In genomic region chr15:7167906-7168532, GRCm38 (mm10) we compare ENCODE assay signal across 14 mouse cellular contexts.
DNase-seq lines count a peak whose midpoint lies in the region; ATAC-seq and TF ChIP-seq lines count a peak whose summit lies in the region.
"Had no signal": no experiment of that assay in that cellular context is flagged by ENCODE, and none has a peak within 500 bp of the region (broad histone marks: within the 10 kb centered on the region; RNA-seq: fewer than 3 reads in every experiment).

No protein-coding gene starts in this region.

- no peak overlapping the region for H3K4me3 ChIP-seq in intestine, embryonic 14.5 days (ENCODE audit: low read depth, low read length)
- no peak overlapping the region for H3K4me3 ChIP-seq in intestine, postnatal 0 days (ENCODE audit: low read depth, low read length)
- H3K4me3 ChIP-seq in intestine, embryonic 16.5 days (ENCODE audit: low read length), result no peak overlapping the region
- H3K4me3 ChIP-seq in liver, embryonic 16.5 days (ENCODE audit: low read depth, low read length), result no peak overlapping the region
- H3K4me3 ChIP-seq: heart, embryonic 15.5 days; hindbrain, embryonic 12.5 days had no signal

- H3K4me1 ChIP-seq in intestine, embryonic 14.5 days (replicated peaks; ENCODE audit: control insufficient read depth, insufficient read depth, low read length), result no peaks in the 10 kb centered on the region
- H3K4me1 ChIP-seq in intestine, postnatal 0 days (replicated peaks; ENCODE audit: control insufficient read depth, insufficient read depth, low read length), result no peaks in the 10 kb centered on the region
- no peaks in the 10 kb centered on the region for H3K4me1 ChIP-seq in intestine, embryonic 16.5 days (ENCODE audit: control insufficient read depth, insufficient read depth, low read length)
- H3K4me1 ChIP-seq in liver, embryonic 16.5 days (ENCODE audit: control insufficient read depth, low read depth, low read length), result no peaks in the 10 kb centered on the region; the same call in none of the 2 replicates
- H3K4me1 ChIP-seq: hindbrain, embryonic 12.5 days had no signal

- H3K9me3 ChIP-seq in intestine, embryonic 14.5 days (ENCODE audit: control insufficient read depth, low read length), result no peaks in the 10 kb centered on the region
- H3K9me3 ChIP-seq in intestine, postnatal 0 days (ENCODE audit: control insufficient read depth), result no peaks in the 10 kb centered on the region
- no peaks in the 10 kb centered on the region for H3K9me3 ChIP-seq in intestine, embryonic 16.5 days (ENCODE audit: control insufficient read depth, low read length)
- H3K9me3 ChIP-seq in liver, embryonic 16.5 days (replicated peaks; ENCODE audit: control insufficient read depth, low read length), result no peaks in the 10 kb centered on the region
- H3K9me3 ChIP-seq: heart, embryonic 15.5 days; hindbrain, embryonic 12.5 days had no signal

- no peak for DNase-seq in intestine, embryonic 14.5 days (ENCODE audit: low spot score)
- DNase-seq in R1 (ENCODE audit: low read depth, low spot score), result peak; percentile 78
- no peak for DNase-seq in heart, postnatal 14 days
- no peak for DNase-seq in frontal cortex, postnatal 36 days (ENCODE audit: low spot score in 2 of 2)
- no peak for DNase-seq in ovary, postnatal 10 days (ENCODE audit: low spot score)
- DNase-seq: adrenal gland, postnatal 10 days; cerebellum, adult 8-10 months; kidney, adult 2 months; right cerebral cortex, postnatal 14 days had no signal

- H3K27me3 ChIP-seq in intestine, embryonic 14.5 days (replicated peaks; ENCODE audit: control insufficient read depth, insufficient read depth, low read length), result no peaks in the 10 kb centered on the region
- H3K27me3 ChIP-seq in intestine, postnatal 0 days (replicated peaks; ENCODE audit: control insufficient read depth, insufficient read depth, low read length), result no peaks in the 10 kb centered on the region
- H3K27me3 ChIP-seq in intestine, embryonic 16.5 days (replicated peaks; ENCODE audit: control insufficient read depth, insufficient read depth, low read length), result no peaks in the 10 kb centered on the region
- no peaks in the 10 kb centered on the region for H3K27me3 ChIP-seq in liver, embryonic 16.5 days (ENCODE audit: control insufficient read depth, insufficient read depth, low read depth, low read length)
- H3K27me3 ChIP-seq: heart, embryonic 15.5 days; hindbrain, embryonic 12.5 days had no signal

- 0 out of 2 replicates have a peak overlapping the region, but pooled peaks have one; percentile 27 for H3K27ac ChIP-seq in intestine, embryonic 14.5 days (ENCODE audit: low read depth)
- no peak overlapping the region for H3K27ac ChIP-seq in intestine, postnatal 0 days (ENCODE audit: low read depth, low read length)
- no peak overlapping the region for H3K27ac ChIP-seq in intestine, embryonic 16.5 days (ENCODE audit: low read length)
- peak overlapping the region; percentile 73 for H3K27ac ChIP-seq in liver, embryonic 16.5 days (ENCODE audit: low read length)
- H3K27ac ChIP-seq: heart, embryonic 15.5 days; hindbrain, embryonic 12.5 days had no signal

- no peak overlapping the region for H3K4me2 ChIP-seq in intestine, embryonic 14.5 days (ENCODE audit: low read length)
- no peak overlapping the region for H3K4me2 ChIP-seq in intestine, postnatal 0 days (replicated peaks; ENCODE audit: low read depth)
- no peak overlapping the region for H3K4me2 ChIP-seq in intestine, embryonic 16.5 days (ENCODE audit: low read depth, low read length)
- H3K4me2 ChIP-seq in liver, embryonic 16.5 days (ENCODE audit: low read depth, low read length), result peak overlapping the region; percentile 11
- H3K4me2 ChIP-seq: heart, embryonic 15.5 days; hindbrain, embryonic 12.5 days had no signal

- intact Hi-C loops in heart, postnatal 14 days (cut with DNase I), result no loop called here

- 47% methylated on average over 11 of the region's 11 CpGs for WGBS in intestine, embryonic 14.5 days
- whole genome bisulfite sequencing in intestine, postnatal 0 days, result 53% methylated on average over 11 of the region's 11 CpGs
- 51% methylated on average over 11 of the region's 11 CpGs for WGBS in intestine, embryonic 16.5 days
- 54% methylated on average over 11 of the region's 11 CpGs for WGBS in liver, embryonic 16.5 days (ENCODE audit: insufficient replicate concordance)

- TF ChIP-seq CTCF in intestine, postnatal 0 days (IDR thresholded peaks at IDR 0.05; ENCODE audit: low read depth), result no peak

- H3K9ac ChIP-seq in intestine, embryonic 14.5 days (ENCODE audit: low read length), result no peak overlapping the region
- H3K9ac ChIP-seq in intestine, postnatal 0 days (ENCODE audit: low read depth, low read length), result no peak overlapping the region
- no peak overlapping the region for H3K9ac ChIP-seq in intestine, embryonic 16.5 days (ENCODE audit: low read depth, low read length)
- no peak overlapping the region for H3K9ac ChIP-seq in liver, embryonic 16.5 days (ENCODE audit: low read depth, low read length)
- H3K9ac ChIP-seq: heart, embryonic 15.5 days; hindbrain, embryonic 12.5 days had no signal

- peaks cover 23% of the 10 kb centered on the region for H3K36me3 ChIP-seq in intestine, embryonic 14.5 days (ENCODE audit: control insufficient read depth, insufficient read depth, low read length)
- peaks cover 5% of the 10 kb centered on the region for H3K36me3 ChIP-seq in intestine, postnatal 0 days (ENCODE audit: control insufficient read depth, insufficient read depth)
- no peaks in the 10 kb centered on the region for H3K36me3 ChIP-seq in intestine, embryonic 16.5 days (ENCODE audit: control insufficient read depth, insufficient read depth, low read length)
- H3K36me3 ChIP-seq in liver, embryonic 16.5 days (ENCODE audit: control insufficient read depth, insufficient read depth), result no peaks in the 10 kb centered on the region; the same call in 1 of the 2 replicates

- no peak for ATAC-seq in intestine, embryonic 14.5 days (replicated peaks; ENCODE audit: low FRiP score, low TSS enrichment, low read depth)
- ATAC-seq in intestine, postnatal 0 days, result no peak
- peak; percentile 42; the same call in 1 of the 2 replicates for ATAC-seq in intestine, embryonic 16.5 days
- peak; percentile 83 for ATAC-seq in liver, embryonic 16.5 days (ENCODE audit: low read depth)

Comparison
In these comparisons a context has a peak if more than half of its experiments do, and no peak if none do; other contexts are left out.
1. ATAC-seq: peak in intestine, embryonic 16.5 days (single experiment) and liver, embryonic 16.5 days (single experiment); none in intestine, embryonic 14.5 days (single experiment) and intestine, postnatal 0 days (single experiment).
2. H3K27ac ChIP-seq: peak in intestine, embryonic 14.5 days (single experiment) and liver, embryonic 16.5 days (single experiment); none in intestine, postnatal 0 days (single experiment) and intestine, embryonic 16.5 days (single experiment).